Mouse (Mus musculus) E14TG2a.4 (cell line): Measurements from ENCODE around the gene Dip2c.

Experiments used
- CTCF ChIP-seq: conservative IDR thresholded peaks from 2 replicates; pipeline ENCODE4 v1.5.1; 2014; ENCODE audit warnings: low read length
- NANOG ChIP-seq: IDR thresholded peaks from 2 replicates; pipeline ENCODE4 v1.6.1; 2014; ENCODE audit warnings: borderline replicate concordance, low read length, mixed read lengths
- POU5F1 ChIP-seq: IDR thresholded peaks from 2 replicates; pipeline ENCODE4 v1.6.1; 2014; ENCODE audit warnings: low read length, borderline replicate concordance

- TF ChIP-seq CTCF: no peak
- TF ChIP-seq POU5F1: no peak
- no peak for TF ChIP-seq NANOG
These were observed 387.3 kb downstream of the Dip2c start for GRCm38 (mm10) chr13:9663593-9663992.
